Mouse (Mus musculus) kidney, adult 2 months (tissue): ENCODE measurements around the gene Dnajb13.

Source experiments
- CTCF ChIP-seq: fragments of 200-500 bp; conservative IDR thresholded peaks from 2 replicates; pipeline ENCODE4 v1.5.1; 2011; ENCODE audit warnings: low read depth, mild to moderate bottlenecking, control low read depth, low read length, moderate library complexity, mixed read lengths; ENCODE audit not compliant: insufficient read depth, insufficient read length
- POLR2A ChIP-seq: fragments of 200-500 bp; IDR thresholded peaks from one replicate; pipeline ENCODE4 v1.6.1; 2011; ENCODE audit warnings: low read depth, low read length, control low read depth

DNA sequence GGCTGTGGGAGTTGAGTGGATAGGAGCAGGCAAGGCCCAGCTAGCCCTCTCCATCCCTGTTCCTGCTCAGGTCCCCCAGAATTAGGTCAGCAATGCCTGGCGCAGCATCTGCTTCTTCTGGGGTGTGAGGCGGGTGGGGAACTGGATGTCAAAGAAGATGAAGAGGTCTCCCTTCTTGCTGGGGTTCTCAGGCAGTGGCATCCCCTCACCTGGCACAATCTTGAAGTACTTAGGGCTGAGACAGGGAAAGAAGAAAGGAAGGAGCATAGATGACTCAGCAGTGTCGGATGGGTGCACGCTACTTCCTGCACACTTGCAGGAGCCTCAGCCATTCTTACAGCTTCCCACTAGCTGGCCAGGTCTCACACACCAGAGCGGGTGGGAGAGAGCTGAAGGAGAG, 11.7 kb downstream of the Dnajb13 start:
- no peak for TF ChIP-seq CTCF
- no peak for TF ChIP-seq POLR2A
